Mouse (Mus musculus): ENCODE results near the gene Vps33b. TPM values are rescaled to one million over a fixed set of nuclear protein-coding genes. Genes with fewer than 3 reads are reported as not detected.

Gene Vps33b
- polyA plus RNA-seq, 1 experiment, result 11.0 TPM

DNA sequence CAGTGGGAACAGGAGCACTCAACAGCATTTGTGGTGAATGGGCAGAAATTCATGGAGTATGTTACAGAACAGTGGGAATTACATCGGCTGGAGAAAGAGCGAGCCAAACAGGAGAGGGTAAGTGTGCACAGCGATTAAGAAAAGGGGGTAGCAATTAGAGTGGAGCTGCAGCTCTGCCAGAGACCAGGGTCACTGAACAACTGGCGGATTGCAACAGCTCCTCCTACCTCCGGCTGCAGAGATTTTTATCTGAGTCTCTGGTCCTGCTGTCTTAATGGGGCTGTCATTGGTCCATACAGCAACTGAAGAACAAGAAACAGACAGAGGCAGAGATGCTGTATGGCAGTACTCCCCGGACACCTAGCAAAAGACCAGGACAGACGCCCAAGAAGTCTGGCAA lies 41.3 kb downstream of the Vps33b start:
- Histone ChIP-seq H3K36me3 (ENCODE audit: control insufficient read depth, insufficient read depth, low read length) (peaks cover 5% of the 10 kb centered on the region), H3K27ac (ENCODE audit: insufficient read depth, low read length) (no peak overlapping the region), H3K4me3 (ENCODE audit: extremely low read depth, insufficient read depth, insufficient read length) (no peak overlapping the region), H3K4me1 (ENCODE audit: control insufficient read depth, insufficient read depth, insufficient read length) (no peaks in the 10 kb centered on the region), H3K27me3 (ENCODE audit: control insufficient read depth, insufficient read depth, low read length) (no peaks in the 10 kb centered on the region)
- WGBS, result 94% methylated on average over 7 of the region's 7 CpGs
- no peak for DNase-seq (ENCODE audit: low read depth in 1 of 2, low spot score in 2 of 2)
- TF ChIP-seq CTCF (IDR thresholded peaks at IDR 0.05; ENCODE audit: extremely low read depth, insufficient read depth, insufficient read length, insufficient replicate concordance), result no peak
- TF ChIP-seq POLR2A (IDR thresholded peaks at IDR 0.05; ENCODE audit: low read depth, low read length), result no peak

DNA sequence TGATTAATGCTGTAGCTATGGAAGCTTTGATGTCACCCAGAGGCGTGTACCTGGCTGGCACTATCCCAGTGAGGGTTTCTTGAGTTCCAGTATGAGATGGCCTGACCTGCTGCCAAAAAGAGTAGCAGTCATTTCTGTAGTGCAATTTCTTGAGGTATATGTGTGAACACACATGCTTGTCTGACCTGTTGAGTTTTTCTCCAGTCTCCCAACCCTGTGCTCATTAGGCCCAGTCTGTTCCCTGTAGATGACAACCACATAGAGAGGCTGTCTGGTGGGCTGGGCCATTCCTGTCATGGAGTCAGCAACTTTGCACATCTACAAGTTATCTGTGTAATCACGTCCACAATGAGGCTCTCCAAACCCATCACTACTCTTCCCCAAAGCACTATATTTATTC lies 46.3 kb downstream of the Vps33b start:
- DNase-seq (ENCODE audit: low read depth in 1 of 2, low spot score in 2 of 2), result no peak
- H3K27ac ChIP-seq (ENCODE audit: insufficient read depth, low read length), result no peak overlapping the region
- H3K4me1 ChIP-seq (ENCODE audit: control insufficient read depth, insufficient read depth, insufficient read length), result no peaks in the 10 kb centered on the region
- H3K4me3 ChIP-seq (ENCODE audit: extremely low read depth, insufficient read depth, insufficient read length), result no peak overlapping the region
- H3K27me3 ChIP-seq (ENCODE audit: control insufficient read depth, insufficient read depth, low read length), result no peaks in the 10 kb centered on the region
- H3K36me3 ChIP-seq (ENCODE audit: control insufficient read depth, insufficient read depth, low read length), result peaks cover 7% of the 10 kb centered on the region
- TF ChIP-seq CTCF (IDR thresholded peaks at IDR 0.05; ENCODE audit: extremely low read depth, insufficient read depth, insufficient read length, insufficient replicate concordance), result no peak
- TF ChIP-seq POLR2A (IDR thresholded peaks at IDR 0.05; ENCODE audit: low read depth, low read length), result no peak
- WGBS, result 84% methylated on average over 2 of the region's 2 CpGs

DNA sequence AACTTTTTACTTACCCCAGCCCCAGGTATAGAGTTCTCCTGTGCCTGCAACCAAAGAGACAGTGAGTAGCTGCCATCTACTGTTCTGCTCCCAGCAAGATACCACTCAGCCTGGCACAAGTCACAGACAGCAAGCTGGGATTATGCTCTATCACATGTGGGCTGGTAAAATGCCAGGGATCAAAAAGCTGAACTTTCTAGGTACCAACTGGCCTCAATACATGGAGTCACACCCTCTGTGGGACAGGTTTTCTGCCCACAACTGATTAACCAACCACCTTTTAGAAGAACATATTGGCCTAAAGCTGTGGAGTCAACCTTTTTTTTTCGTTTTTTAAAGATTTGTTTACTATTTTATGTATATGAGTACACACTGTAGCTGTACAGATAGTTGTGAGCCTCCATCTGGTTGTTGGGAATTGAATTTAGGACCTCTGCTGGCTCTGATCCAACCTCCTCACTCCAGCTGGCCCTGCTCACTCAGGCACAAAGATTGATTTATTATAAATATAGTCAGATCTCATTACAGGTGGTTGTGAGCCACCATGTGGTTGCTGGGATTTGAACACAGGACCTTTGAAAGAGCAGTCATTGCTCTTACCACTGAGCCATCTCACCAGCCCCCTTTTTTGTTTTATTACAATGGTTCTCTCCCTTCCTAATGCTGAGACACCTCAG lies 48.1 kb downstream of the Vps33b start:
- WGBS, result 82% methylated on average over 1 of the region's 1 CpGs

DNA sequence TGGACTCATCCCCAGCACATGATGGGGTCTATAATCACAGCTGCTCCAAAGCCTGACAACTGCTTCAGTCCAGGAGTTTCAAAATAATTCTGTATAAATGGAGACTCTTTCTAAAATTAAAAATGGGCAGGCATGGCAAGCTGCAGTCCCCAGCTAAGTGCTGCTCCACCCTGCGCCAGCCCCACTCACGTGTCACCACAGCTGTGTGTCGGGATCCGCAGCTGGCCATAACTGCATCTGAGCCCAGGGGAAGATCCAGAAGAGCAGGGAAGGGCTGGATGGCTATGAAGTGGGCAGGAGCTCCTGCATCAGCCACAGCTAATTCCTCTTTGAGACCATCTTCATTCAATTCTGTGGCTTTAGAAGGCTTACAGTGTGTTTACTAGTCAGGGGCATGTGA lies 49.2 kb downstream of the Vps33b start:
- H3K4me3 ChIP-seq (ENCODE audit: extremely low read depth, insufficient read depth, insufficient read length), result no peak overlapping the region
- H3K4me1 ChIP-seq (ENCODE audit: control insufficient read depth, insufficient read depth, insufficient read length), result no peaks in the 10 kb centered on the region
- WGBS, result 94% methylated on average over 4 of the region's 4 CpGs
- no peak for DNase-seq (ENCODE audit: low read depth in 1 of 2, low spot score in 2 of 2)
- H3K27me3 ChIP-seq (ENCODE audit: control insufficient read depth, insufficient read depth, low read length), result no peaks in the 10 kb centered on the region
- peaks cover 7% of the 10 kb centered on the region for H3K36me3 ChIP-seq (ENCODE audit: control insufficient read depth, insufficient read depth, low read length)
- TF ChIP-seq CTCF (IDR thresholded peaks at IDR 0.05; ENCODE audit: extremely low read depth, insufficient read depth, insufficient read length, insufficient replicate concordance) (no peak), POLR2A (IDR thresholded peaks at IDR 0.05; ENCODE audit: low read depth, low read length) (no peak)
- no peak overlapping the region for H3K27ac ChIP-seq (ENCODE audit: insufficient read depth, low read length)

More for the DNA sequence above, 48.1 kb downstream of the Vps33b start:
- peaks cover 7% of the 10 kb centered on the region for H3K36me3 ChIP-seq (ENCODE audit: control insufficient read depth, insufficient read depth, low read length)
- H3K27me3 ChIP-seq (ENCODE audit: control insufficient read depth, insufficient read depth, low read length), result no peaks in the 10 kb centered on the region
- H3K4me1 ChIP-seq (ENCODE audit: control insufficient read depth, insufficient read depth, insufficient read length), result no peaks in the 10 kb centered on the region
- H3K4me3 ChIP-seq (ENCODE audit: extremely low read depth, insufficient read depth, insufficient read length), result no peak overlapping the region
- H3K27ac ChIP-seq (ENCODE audit: insufficient read depth, low read length), result no peak overlapping the region
- TF ChIP-seq POLR2A (IDR thresholded peaks at IDR 0.05; ENCODE audit: low read depth, low read length) (no peak), CTCF (IDR thresholded peaks at IDR 0.05; ENCODE audit: extremely low read depth, insufficient read depth, insufficient read length, insufficient replicate concordance) (no peak)
- no peak for DNase-seq (ENCODE audit: low read depth in 1 of 2, low spot score in 2 of 2)

DNA sequence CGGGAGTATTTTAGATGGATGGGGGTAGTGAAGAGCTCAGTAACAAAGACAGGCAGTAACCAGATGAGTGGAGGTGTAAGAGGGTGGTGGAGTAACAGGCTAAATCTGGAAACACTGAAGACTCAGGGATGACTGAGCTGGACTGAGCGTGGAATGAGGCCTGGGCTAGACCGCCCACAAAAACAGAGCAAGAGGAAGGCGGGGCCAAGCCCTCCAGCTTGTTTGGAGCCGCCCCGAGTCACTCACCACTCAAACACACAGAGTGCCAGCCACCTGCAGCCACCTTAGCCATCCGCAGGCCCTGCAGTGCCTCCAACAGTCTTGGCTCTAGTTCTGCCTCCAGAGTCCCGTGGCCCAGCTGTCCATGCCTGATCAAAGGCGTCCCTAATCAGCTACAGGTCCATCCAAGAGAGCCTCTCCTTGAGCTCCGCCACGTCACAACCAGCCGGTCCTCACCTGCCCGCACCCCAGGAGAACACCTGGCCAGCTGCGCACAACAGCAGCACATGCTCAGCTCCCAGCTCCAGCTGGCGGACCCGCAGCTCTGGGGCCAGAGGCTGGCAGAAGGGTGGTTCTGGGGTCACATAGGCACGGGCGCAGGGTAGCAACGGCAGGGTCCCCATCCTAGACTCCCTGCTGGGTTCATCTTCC lies 50.5 kb downstream of the Vps33b start:
- Histone ChIP-seq H3K27ac (ENCODE audit: insufficient read depth, low read length) (no peak overlapping the region), H3K4me1 (ENCODE audit: control insufficient read depth, insufficient read depth, insufficient read length) (no peaks in the 10 kb centered on the region), H3K36me3 (ENCODE audit: control insufficient read depth, insufficient read depth, low read length) (peaks cover 4% of the 10 kb centered on the region; the same call in 1 of the 2 replicates), H3K4me3 (ENCODE audit: extremely low read depth, insufficient read depth, insufficient read length) (no peak overlapping the region), H3K27me3 (ENCODE audit: control insufficient read depth, insufficient read depth, low read length) (no peaks in the 10 kb centered on the region)
- no peak for DNase-seq (ENCODE audit: low read depth in 1 of 2, low spot score in 2 of 2)
- TF ChIP-seq CTCF (IDR thresholded peaks at IDR 0.05; ENCODE audit: extremely low read depth, insufficient read depth, insufficient read length, insufficient replicate concordance), result no peak
- no peak for TF ChIP-seq POLR2A (IDR thresholded peaks at IDR 0.05; ENCODE audit: low read depth, low read length)
- 97% methylated on average over 19 of the region's 19 CpGs for WGBS

DNA sequence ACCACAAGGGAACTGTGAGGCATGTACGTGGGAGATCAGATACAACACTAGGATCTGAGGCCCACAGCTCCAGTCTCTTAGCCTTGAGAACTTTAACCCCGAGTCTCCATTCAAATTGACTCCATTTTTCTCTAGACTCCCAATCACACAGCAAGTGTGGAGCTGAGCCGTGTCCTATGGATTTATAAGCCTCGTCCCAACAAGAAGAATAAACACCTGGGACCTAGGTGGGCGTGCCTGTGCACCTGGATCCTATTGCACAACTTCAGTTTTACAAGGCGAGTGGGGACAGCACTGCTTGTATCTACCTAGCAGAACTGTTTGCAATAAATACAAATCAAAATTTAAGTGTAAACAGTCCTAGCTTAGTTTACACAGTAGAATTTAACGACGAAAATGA lies 53.9 kb downstream of the Vps33b start:
- no peak for DNase-seq (ENCODE audit: low read depth in 1 of 2, low spot score in 2 of 2)
- peak overlapping the region; percentile 93 for H3K4me3 ChIP-seq (ENCODE audit: extremely low read depth, insufficient read depth, insufficient read length)
- no peaks in the 10 kb centered on the region for H3K27me3 ChIP-seq (ENCODE audit: control insufficient read depth, insufficient read depth, low read length)
- 18% methylated on average over 8 of the region's 8 CpGs for WGBS
- TF ChIP-seq CTCF (IDR thresholded peaks at IDR 0.05; ENCODE audit: extremely low read depth, insufficient read depth, insufficient read length, insufficient replicate concordance) (no peak), POLR2A (IDR thresholded peaks at IDR 0.05; ENCODE audit: low read depth, low read length) (no peak)
- no peaks in the 10 kb centered on the region for H3K4me1 ChIP-seq (ENCODE audit: control insufficient read depth, insufficient read depth, insufficient read length)
- peaks cover 15% of the 10 kb centered on the region for H3K36me3 ChIP-seq (ENCODE audit: control insufficient read depth, insufficient read depth, low read length)
- H3K27ac ChIP-seq (ENCODE audit: insufficient read depth, low read length), result no peak overlapping the region

Measured in spleen, adult 2 months (tissue).